Mouse (Mus musculus) E14TG2a.4 (cell line): Measurements from ENCODE around the gene Car10.

Experiments
- CTCF ChIP-seq: conservative IDR thresholded peaks from 2 replicates; pipeline ENCODE4 v1.5.1; 2014; ENCODE audit warnings: low read length
- NANOG ChIP-seq: IDR thresholded peaks from 2 replicates; pipeline ENCODE4 v1.6.1; 2014; ENCODE audit warnings: borderline replicate concordance, low read length, mixed read lengths
- POU5F1 ChIP-seq: IDR thresholded peaks from 2 replicates; pipeline ENCODE4 v1.6.1; 2014; ENCODE audit warnings: low read length, borderline replicate concordance

GRCm38 (mm10) chr11:93643006-93643405 lies 545.2 kb downstream of the Car10 start:
- no peak for TF ChIP-seq CTCF
- no peak for TF ChIP-seq NANOG
- no peak for TF ChIP-seq POU5F1
